Mouse (Mus musculus): ENCODE results near the gene Cks1b. TPM values are rescaled to one million over a fixed set of nuclear protein-coding genes. Genes with fewer than 3 reads are reported as not detected.
A peak's percentile ranks its signal among the peaks of the same experiment; 100 is the strongest.

Cks1b gene
- polyA plus RNA-seq, 1 experiment from 2014 or later: 510 TPM

- peak overlapping the region; percentile 55 for H3K9ac ChIP-seq (ENCODE audit: low read length)
- peak; percentile 89 for ATAC-seq (replicated peaks; ENCODE audit: low FRiP score, low TSS enrichment, low read depth)
- DNase-seq (ENCODE audit: low spot score): peak; percentile 93
- peak overlapping the region; percentile 53 for H3K4me3 ChIP-seq (ENCODE audit: low read depth, low read length)
- H3K27ac ChIP-seq (ENCODE audit: low read depth): 0 out of 2 replicates have a peak overlapping the region, but pooled peaks have one; percentile 8
- H3K4me1 ChIP-seq (replicated peaks; ENCODE audit: control insufficient read depth, insufficient read depth, low read length): peaks cover 11% of the 10 kb centered on the region
- H3K27me3 ChIP-seq (replicated peaks; ENCODE audit: control insufficient read depth, insufficient read depth, low read length): no peaks in the 10 kb centered on the region
- under 1% methylated on average over 25 of the region's 29 CpGs for WGBS
- H3K4me2 ChIP-seq (ENCODE audit: low read length): peak overlapping the region; percentile 62
- no peaks in the 10 kb centered on the region for H3K9me3 ChIP-seq (ENCODE audit: control insufficient read depth, low read length)
- H3K36me3 ChIP-seq (ENCODE audit: control insufficient read depth, insufficient read depth, low read length): peaks cover 7% of the 10 kb centered on the region
Observed at GRCm38 (mm10) chr3:89378394-89379067, 39.7 kb downstream of the Cks1b start.

- WGBS: 83% methylated on average over 4 of the region's 4 CpGs
- H3K4me1 ChIP-seq (replicated peaks; ENCODE audit: control insufficient read depth, insufficient read depth, low read length): peaks cover 11% of the 10 kb centered on the region
- H3K4me3 ChIP-seq (ENCODE audit: low read depth, low read length): peak overlapping the region; percentile 53; the same call in 1 of the 2 replicates
- DNase-seq (ENCODE audit: low spot score) (no peak), ATAC-seq (replicated peaks; ENCODE audit: low FRiP score, low TSS enrichment, low read depth) (0 out of 2 replicates have a peak, but pooled peaks have one; percentile 6)
- no peaks in the 10 kb centered on the region for H3K9me3 ChIP-seq (ENCODE audit: control insufficient read depth, low read length)
- no peak overlapping the region for H3K27ac ChIP-seq (ENCODE audit: low read depth)
- H3K36me3 ChIP-seq (ENCODE audit: control insufficient read depth, insufficient read depth, low read length): peaks cover 7% of the 10 kb centered on the region
- no peak overlapping the region for H3K9ac ChIP-seq (ENCODE audit: low read length)
- peak overlapping the region; percentile 62 for H3K4me2 ChIP-seq (ENCODE audit: low read length)
- H3K27me3 ChIP-seq (replicated peaks; ENCODE audit: control insufficient read depth, insufficient read depth, low read length): no peaks in the 10 kb centered on the region
Observed at GRCm38 (mm10) chr3:89377831-89378230, 40.4 kb downstream of the Cks1b start.

GRCm38 (mm10) chr3:89373581-89374231 lies 44.5 kb downstream of the Cks1b start:
- WGBS: 48% methylated on average over 5 of the region's 5 CpGs
- Histone ChIP-seq H3K9ac (ENCODE audit: low read length) (no peak overlapping the region), H3K36me3 (ENCODE audit: control insufficient read depth, insufficient read depth, low read length) (no peaks in the 10 kb centered on the region), H3K9me3 (ENCODE audit: control insufficient read depth, low read length) (no peaks in the 10 kb centered on the region), H3K4me1 (replicated peaks; ENCODE audit: control insufficient read depth, insufficient read depth, low read length) (peaks cover 5% of the 10 kb centered on the region; the same call in 1 of the 2 replicates), H3K27me3 (replicated peaks; ENCODE audit: control insufficient read depth, insufficient read depth, low read length) (no peaks in the 10 kb centered on the region), H3K27ac (ENCODE audit: low read depth) (no peak overlapping the region), H3K4me2 (ENCODE audit: low read length) (no peak overlapping the region), H3K4me3 (ENCODE audit: low read depth, low read length) (no peak overlapping the region)
- ATAC-seq (replicated peaks; ENCODE audit: low FRiP score, low TSS enrichment, low read depth) (no peak), DNase-seq (ENCODE audit: low spot score) (no peak)

- Histone ChIP-seq H3K27ac (ENCODE audit: low read depth) (no peak overlapping the region), H3K36me3 (ENCODE audit: control insufficient read depth, insufficient read depth, low read length) (no peaks in the 10 kb centered on the region), H3K4me1 (replicated peaks; ENCODE audit: control insufficient read depth, insufficient read depth, low read length) (peaks cover 5% of the 10 kb centered on the region; the same call in 1 of the 2 replicates), H3K4me2 (ENCODE audit: low read length) (no peak overlapping the region), H3K27me3 (replicated peaks; ENCODE audit: control insufficient read depth, insufficient read depth, low read length) (no peaks in the 10 kb centered on the region), H3K9ac (ENCODE audit: low read length) (no peak overlapping the region), H3K9me3 (ENCODE audit: control insufficient read depth, low read length) (no peaks in the 10 kb centered on the region), H3K4me3 (ENCODE audit: low read depth, low read length) (no peak overlapping the region)
- ATAC-seq (replicated peaks; ENCODE audit: low FRiP score, low TSS enrichment, low read depth) (no peak), DNase-seq (ENCODE audit: low spot score) (no peak)
- 37% methylated on average over 11 of the region's 11 CpGs for WGBS
Observed at GRCm38 (mm10) chr3:89367338-89367737, 50.8 kb downstream of the Cks1b start.

GRCm38 (mm10) chr3:89365486-89366414 lies 52.4 kb downstream of the Cks1b start:
- ATAC-seq (replicated peaks; ENCODE audit: low FRiP score, low TSS enrichment, low read depth) (0 out of 2 replicates have a peak, but pooled peaks have one; percentile 32), DNase-seq (ENCODE audit: low spot score) (no peak)
- H3K4me2 ChIP-seq (ENCODE audit: low read length): peak overlapping the region; percentile 9; the same call in 1 of the 2 replicates
- H3K4me3 ChIP-seq (ENCODE audit: low read depth, low read length): no peak overlapping the region
- WGBS: 64% methylated on average over 20 of the region's 20 CpGs
- H3K36me3 ChIP-seq (ENCODE audit: control insufficient read depth, insufficient read depth, low read length): no peaks in the 10 kb centered on the region
- no peak overlapping the region for H3K9ac ChIP-seq (ENCODE audit: low read length)
- no peak overlapping the region for H3K27ac ChIP-seq (ENCODE audit: low read depth)
- peaks cover 5% of the 10 kb centered on the region; the same call in 1 of the 2 replicates for H3K4me1 ChIP-seq (replicated peaks; ENCODE audit: control insufficient read depth, insufficient read depth, low read length)
- H3K9me3 ChIP-seq (ENCODE audit: control insufficient read depth, low read length): no peaks in the 10 kb centered on the region
- no peaks in the 10 kb centered on the region for H3K27me3 ChIP-seq (replicated peaks; ENCODE audit: control insufficient read depth, insufficient read depth, low read length)

Other genes starting within 250 kb of the Cks1b start
- gene Scamp3, start 240.9 kb downstream of the Cks1b start, polyA plus RNA-seq (2014; fragmentation: Nextera tagmentation; extraction: Ambion mirVana): 98.1 and 101 TPM in 2 replicates
- 27.6 and 29.3 TPM in 2 replicates for gene Fam189b, start 235.2 kb downstream of the Cks1b start, polyA plus RNA-seq (2014; fragmentation: Nextera tagmentation; extraction: Ambion mirVana)
- 39.2 and 41.0 TPM in 2 replicates for gene Gba, start 215.5 kb downstream of the Cks1b start, polyA plus RNA-seq (2014; fragmentation: Nextera tagmentation; extraction: Ambion mirVana)
- gene Thbs3, start 203.2 kb downstream of the Cks1b start, polyA plus RNA-seq (2014; fragmentation: Nextera tagmentation; extraction: Ambion mirVana): 19.2 and 19.4 TPM in 2 replicates
- gene Mtx1, start 191.3 kb downstream of the Cks1b start, polyA plus RNA-seq (2014; fragmentation: Nextera tagmentation; extraction: Ambion mirVana): 214 and 216 TPM in 2 replicates
- gene Muc1, start 189.3 kb downstream of the Cks1b start, polyA plus RNA-seq (2014; fragmentation: Nextera tagmentation; extraction: Ambion mirVana): 4.2 and 10.3 TPM in 2 replicates
- gene Krtcap2, start 172.4 kb downstream of the Cks1b start, polyA plus RNA-seq (2014; fragmentation: Nextera tagmentation; extraction: Ambion mirVana): 331 and 346 TPM in 2 replicates
- 3.3 and 3.5 TPM in 2 replicates for gene Trim46, start 172.1 kb downstream of the Cks1b start, polyA plus RNA-seq (2014; fragmentation: Nextera tagmentation; extraction: Ambion mirVana)
- gene Dpm3, start 159.0 kb downstream of the Cks1b start, polyA plus RNA-seq (2014; fragmentation: Nextera tagmentation; extraction: Ambion mirVana): 143 and 188 TPM in 2 replicates
- 64.7 and 66.5 TPM in 2 replicates for gene Slc50a1, start 147.8 kb downstream of the Cks1b start, polyA plus RNA-seq (2014; fragmentation: Nextera tagmentation; extraction: Ambion mirVana)
- gene Efna1, start 137.2 kb downstream of the Cks1b start, polyA plus RNA-seq (2014; fragmentation: Nextera tagmentation; extraction: Ambion mirVana): 46.2 and 46.6 TPM in 2 replicates
- gene Efna3, start 95.4 kb downstream of the Cks1b start, polyA plus RNA-seq (2014; fragmentation: Nextera tagmentation; extraction: Ambion mirVana): 13.2 and 15.3 TPM in 2 replicates
- 20.6 and 22.2 TPM in 2 replicates for gene Efna4, start 80.4 kb downstream of the Cks1b start, polyA plus RNA-seq (2014; fragmentation: Nextera tagmentation; extraction: Ambion mirVana)
- 30.4 and 31.0 TPM in 2 replicates for gene Adam15, start 68.4 kb downstream of the Cks1b start, polyA plus RNA-seq (2014; fragmentation: Nextera tagmentation; extraction: Ambion mirVana)
- gene Dcst2, start 56.4 kb downstream of the Cks1b start, polyA plus RNA-seq (2014; fragmentation: Nextera tagmentation; extraction: Ambion mirVana): 0.35 and 0.40 TPM in 2 replicates
- 0.15 and 0.34 TPM in 2 replicates for gene Dcst1, start 53.1 kb downstream of the Cks1b start, polyA plus RNA-seq (2014; fragmentation: Nextera tagmentation; extraction: Ambion mirVana)
- 4.7 and 5.3 TPM in 2 replicates for gene Zbtb7b, start 23.6 kb downstream of the Cks1b start, polyA plus RNA-seq (2014; fragmentation: Nextera tagmentation; extraction: Ambion mirVana)
- gene Lenep, start 15.6 kb downstream of the Cks1b start, polyA plus RNA-seq (2014; fragmentation: Nextera tagmentation; extraction: Ambion mirVana): not detected in 2 replicates
- 28.3 and 28.7 TPM in 2 replicates for gene Flad1, start 6.5 kb downstream of the Cks1b start, polyA plus RNA-seq (2014; fragmentation: Nextera tagmentation; extraction: Ambion mirVana)
- gene Shc1, start 60 bp upstream of the Cks1b start, polyA plus RNA-seq (2014; fragmentation: Nextera tagmentation; extraction: Ambion mirVana): 65.1 and 71.4 TPM in 2 replicates
- gene Pygo2, start 11.8 kb upstream of the Cks1b start, polyA plus RNA-seq (2014; fragmentation: Nextera tagmentation; extraction: Ambion mirVana): 40.8 and 45.5 TPM in 2 replicates
- 18.8 and 20.3 TPM in 2 replicates for gene Pbxip1, start 18.3 kb upstream of the Cks1b start, polyA plus RNA-seq (2014; fragmentation: Nextera tagmentation; extraction: Ambion mirVana)
- gene Pmvk, start 36.2 kb upstream of the Cks1b start, polyA plus RNA-seq (2014; fragmentation: Nextera tagmentation; extraction: Ambion mirVana): 60.1 and 63.7 TPM in 2 replicates
- gene Kcnn3, start 101.8 kb upstream of the Cks1b start, polyA plus RNA-seq (2014; fragmentation: Nextera tagmentation; extraction: Ambion mirVana): 5.6 and 6.3 TPM in 2 replicates

Measured in intestine, embryonic 14.5 days (tissue).